Mouse (Mus musculus): ENCODE measurements around the gene Apoe. TPM values are rescaled to one million over a fixed set of nuclear protein-coding genes. Genes with fewer than 3 reads are reported as not detected.

Apoe gene
- polyA plus RNA-seq, 1 experiment from 2014 or later: 627 TPM

GRCm38 (mm10) chr7:19716055-19716682 is 17.2 kb upstream of the Apoe start:
- DNase-seq (ENCODE audit: low spot score): no peak

GRCm38 (mm10) chr7:19715239-19716054 is 16.5 kb upstream of the Apoe start, which contains the start of gene Tomm40:
Gene Tomm40, minus strand, starts transcription at chr7:19715438.
- peak; percentile 100 for DNase-seq (ENCODE audit: low spot score)

GRCm38 (mm10) chr7:19714836-19715235 is 15.8 kb upstream of the Apoe start:
- DNase-seq (ENCODE audit: low spot score): no peak

- DNase-seq (ENCODE audit: low spot score): no peak
Observed at GRCm38 (mm10) chr7:19713598-19713997, 14.6 kb upstream of the Apoe start.

GRCm38 (mm10) chr7:19713196-19713595 is 14.2 kb upstream of the Apoe start:
- DNase-seq (ENCODE audit: low spot score): peak; percentile 45

GRCm38 (mm10) chr7:19712414-19712813 is 13.4 kb upstream of the Apoe start:
- DNase-seq (ENCODE audit: low spot score): peak; percentile 27

GRCm38 (mm10) chr7:19710650-19711049 is 11.7 kb upstream of the Apoe start:
- DNase-seq (ENCODE audit: low spot score): no peak

GRCm38 (mm10) chr7:19705271-19705670 is 6.3 kb upstream of the Apoe start:
- DNase-seq (ENCODE audit: low spot score): no peak

GRCm38 (mm10) chr7:19704475-19704874 is 5.5 kb upstream of the Apoe start:
- no peak for DNase-seq (ENCODE audit: low spot score)

- DNase-seq (ENCODE audit: low spot score): no peak
Observed at GRCm38 (mm10) chr7:19702859-19703555, 4.0 kb upstream of the Apoe start.

GRCm38 (mm10) chr7:19701069-19701761 is 2.2 kb upstream of the Apoe start:
- DNase-seq (ENCODE audit: low spot score): peak; percentile 67

GRCm38 (mm10) chr7:19700299-19701068 is 1.5 kb upstream of the Apoe start:
- peak; percentile 66 for DNase-seq (ENCODE audit: low spot score)

- DNase-seq (ENCODE audit: low spot score): no peak
Observed at GRCm38 (mm10) chr7:19699827-19700148, 800 bp upstream of the Apoe start.

- DNase-seq (ENCODE audit: low spot score): no peak
Observed at GRCm38 (mm10) chr7:19697949-19698906, 760 bp downstream of the Apoe start.

- DNase-seq (ENCODE audit: low spot score): no peak
Observed at GRCm38 (mm10) chr7:19696336-19696873, 2.6 kb downstream of the Apoe start.

- no peak for DNase-seq (ENCODE audit: low spot score)
Observed at GRCm38 (mm10) chr7:19695881-19696280, 3.1 kb downstream of the Apoe start.

GRCm38 (mm10) chr7:19695213-19695594 is 3.8 kb downstream of the Apoe start:
- DNase-seq (ENCODE audit: low spot score): no peak

GRCm38 (mm10) chr7:19694336-19695212 is 4.4 kb downstream of the Apoe start:
- no peak for DNase-seq (ENCODE audit: low spot score)

Data from thymus, postnatal 0 days (tissue).